Mouse (Mus musculus) erythroblast, adult 5-6 weeks (primary cell): Measurements from ENCODE around the gene Brox. TPM values are rescaled to one million over a fixed set of nuclear protein-coding genes. Genes with fewer than 3 reads are reported as not detected.
A peak's percentile ranks its signal among the peaks of the same experiment; 100 is the strongest.
"Not testable (repeated sequence)": the region's sequence is repeated elsewhere in the genome, so short reads cannot be mapped to it uniquely, and the experiment has no call there.

ENCODE experiments used
- ATAC-seq: replicated peaks from 2 replicates; pipeline ENCODE4 v1.8.0; 2016; ENCODE audit warnings: moderate number of reproducible peaks, mild to moderate bottlenecking, moderate TSS enrichment, inconsistent platforms; ENCODE audit not compliant: poor library complexity, low FRiP score, severe bottlenecking
- total RNA-seq, 2 experiments: library from RNA; stranded (forward) in 1 of 2; stranded (reverse) in 1 of 2; fragments of 150-400 nt in 1 of 2; fragments of 200-764, 138-1000 nt in 1 of 2; gene quantifications; 2 replicates each; pipeline versions ENCODE4 v1.2.3 to v1.2.4; 2015 to 2017; ENCODE audit warnings: low replicate concordance in 2 of 2

The Brox gene
- total RNA-seq (2015; ENCODE audit: low replicate concordance) (13.6 and 16.3 TPM in 2 replicates), total RNA-seq (2017; ENCODE audit: low replicate concordance) (29.8 and 32.1 TPM in 2 replicates)

DNA sequence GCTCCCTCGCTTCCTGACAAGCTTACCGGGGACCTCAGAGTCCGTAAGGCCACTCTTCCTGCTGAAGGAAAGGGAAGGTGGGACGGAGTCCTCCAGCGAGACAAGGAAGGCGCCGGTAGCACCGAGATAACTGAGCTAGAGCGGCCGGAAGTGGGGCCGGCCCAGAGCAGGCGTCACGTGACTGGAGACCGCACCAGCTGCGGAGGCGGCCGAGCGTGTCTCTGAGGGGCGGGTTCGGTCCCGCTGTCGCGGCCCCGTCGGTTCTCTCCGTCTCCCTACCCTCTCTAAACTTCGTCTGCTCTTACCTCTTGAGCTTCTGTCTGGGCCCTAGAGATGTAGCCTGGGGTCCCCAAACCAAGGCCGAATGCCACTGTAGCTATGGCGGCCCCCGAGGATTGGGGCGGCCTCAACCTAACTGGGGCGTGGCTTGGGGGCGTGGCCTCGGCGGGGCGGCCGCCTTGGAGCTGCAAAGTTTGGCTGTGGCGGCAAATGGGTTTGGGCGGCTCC lies at the start of gene Brox:
TSS of gene Brox (minus strand) at position 393 of the 507 bp plus-strand sequence.
- ATAC-seq = peak; percentile 87

DNA sequence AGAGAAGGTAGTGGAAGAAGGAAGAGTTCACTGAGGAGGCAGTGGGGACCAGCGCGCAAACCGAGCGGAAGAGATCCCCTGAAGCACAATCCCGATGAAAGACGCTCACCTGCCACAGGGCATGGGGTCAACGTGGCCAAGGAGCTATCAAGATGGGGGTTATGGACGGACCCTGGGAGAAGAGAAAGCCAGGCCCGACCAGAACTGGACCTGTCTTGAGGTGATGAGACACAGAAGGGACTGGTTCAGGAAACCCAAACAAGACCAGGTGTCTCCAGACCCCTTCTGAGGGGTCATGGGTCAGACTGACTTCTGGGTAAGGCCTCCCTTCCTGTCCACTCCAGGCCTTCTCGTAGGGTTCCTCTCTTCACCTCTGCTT lies 48.7 kb upstream of the Brox start:
- peak; percentile 11; the same call in 1 of the 2 replicates for ATAC-seq

DNA sequence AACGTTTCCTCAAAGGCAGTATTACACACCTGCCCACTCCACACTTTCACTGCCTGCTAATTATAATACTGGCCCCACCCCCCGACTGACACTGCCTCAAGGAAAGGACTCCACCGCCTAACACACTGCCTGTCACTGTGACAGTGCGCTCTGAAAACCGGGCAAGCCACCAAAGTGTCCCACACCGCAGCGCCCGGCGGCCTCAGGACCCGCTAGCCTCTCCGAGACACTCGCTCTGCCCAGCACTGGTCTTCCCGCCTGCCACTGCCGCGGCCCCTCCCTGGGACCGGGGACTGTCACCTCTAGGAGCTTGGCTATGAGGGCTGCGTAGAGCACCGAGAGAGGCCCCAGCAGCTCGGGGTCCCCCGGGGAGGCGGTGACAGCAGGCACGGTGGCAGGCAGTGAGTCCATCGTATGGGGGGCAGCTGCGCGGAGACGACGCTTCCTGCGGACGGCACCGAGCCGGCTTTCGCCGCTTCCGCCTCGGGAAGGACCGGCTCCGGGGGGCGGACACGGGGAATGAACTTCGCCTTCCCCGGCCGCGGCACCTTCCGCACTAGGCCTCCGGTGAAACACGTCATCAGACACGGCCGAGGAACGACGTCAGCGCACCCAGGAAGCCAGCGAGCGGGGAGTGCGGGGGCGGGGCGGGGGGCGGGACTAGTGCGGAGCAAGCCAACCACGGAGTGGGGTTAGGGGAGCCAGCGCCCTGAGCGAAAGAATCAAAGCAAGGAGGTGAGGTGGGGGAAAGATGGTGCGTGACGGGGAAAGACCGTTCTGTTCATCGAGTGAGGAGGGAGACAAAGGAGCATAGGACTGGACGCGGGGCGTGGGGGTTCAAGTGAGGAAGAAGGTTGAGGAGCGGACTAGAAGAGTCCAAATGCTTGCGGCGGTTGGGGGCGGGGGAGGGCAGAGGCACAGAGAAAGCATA lies 48.1 kb upstream of the Brox start:
- ATAC-seq = peak; percentile 88

DNA sequence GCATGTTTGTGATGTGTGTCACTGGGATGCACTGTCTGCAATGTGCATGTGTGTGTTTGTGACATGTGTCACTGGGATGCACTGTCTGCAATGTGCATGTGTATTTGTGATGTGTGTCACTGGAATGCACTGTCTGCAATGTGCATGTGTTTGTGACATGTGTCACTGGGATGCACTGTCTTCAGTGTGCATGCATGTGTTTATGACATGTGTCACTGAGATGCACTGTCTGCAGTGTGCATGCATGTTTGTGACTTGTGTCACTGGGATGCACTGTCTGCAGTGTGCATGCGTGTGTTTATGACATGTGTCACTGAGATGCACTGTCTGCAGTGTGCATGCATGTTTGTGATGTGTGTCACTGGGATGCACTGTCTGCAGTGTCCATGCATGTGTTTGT lies 45.8 kb upstream of the Brox start:
- not testable (repeated sequence) for ATAC-seq

DNA sequence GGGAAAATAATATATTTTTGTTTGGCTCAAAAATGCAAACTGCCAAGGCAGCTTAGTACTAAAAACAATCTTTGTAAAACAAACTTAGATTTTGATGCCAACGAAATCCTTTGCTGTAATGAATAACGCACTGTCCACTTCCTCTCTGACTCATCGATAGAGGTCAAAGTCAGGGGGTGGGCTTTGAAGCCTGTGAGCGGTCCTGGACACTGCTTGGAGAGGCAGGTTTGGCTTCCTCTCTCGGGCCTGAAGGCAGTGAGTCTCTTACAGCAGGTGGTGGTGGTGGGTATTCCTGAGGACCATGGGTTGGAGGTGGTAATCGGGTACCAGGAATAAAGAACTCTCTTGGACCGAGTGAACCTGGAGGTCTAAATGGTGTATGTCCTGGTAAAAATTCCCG lies 30.1 kb upstream of the Brox start:
- ATAC-seq = no peak

DNA sequence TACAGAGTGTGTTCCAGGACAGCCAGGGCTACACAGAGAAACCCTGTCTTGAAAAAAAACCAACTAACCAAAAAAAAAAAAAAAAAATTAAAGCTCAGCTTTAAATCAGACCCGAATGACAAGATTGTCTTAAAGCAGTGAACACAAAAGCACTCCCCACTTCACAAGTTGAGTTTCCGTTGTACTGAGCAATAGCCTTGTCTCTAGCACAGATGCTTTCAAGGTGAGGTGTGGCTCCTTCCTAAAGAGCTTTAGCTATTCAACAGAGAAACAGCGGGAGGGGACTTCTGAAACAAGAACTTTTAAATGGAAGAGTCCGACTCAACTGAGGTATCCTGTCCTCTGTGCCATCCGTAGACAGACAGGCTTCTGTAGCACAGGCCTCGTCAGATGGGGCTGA lies 27.4 kb upstream of the Brox start:
- ATAC-seq = no peak

DNA sequence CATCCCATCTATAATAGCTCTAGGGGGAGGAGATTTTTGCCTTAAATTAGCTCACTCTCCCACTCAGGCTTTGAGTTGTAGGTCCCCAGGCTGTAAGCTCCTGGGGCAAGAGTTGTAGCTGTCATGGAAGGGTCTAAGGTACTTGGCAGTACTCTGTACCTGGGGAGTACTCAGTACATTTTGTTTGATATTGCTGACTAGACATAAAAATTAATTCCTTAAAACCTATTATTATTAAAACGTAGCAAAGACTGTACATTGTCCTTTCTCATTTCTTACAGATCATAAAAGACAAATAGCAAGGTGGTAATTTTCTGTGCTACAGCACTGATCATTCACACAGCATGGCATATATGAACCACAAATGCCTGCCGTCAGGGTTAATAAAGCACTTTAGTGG lies 26.9 kb upstream of the Brox start:
- ATAC-seq = no peak

DNA sequence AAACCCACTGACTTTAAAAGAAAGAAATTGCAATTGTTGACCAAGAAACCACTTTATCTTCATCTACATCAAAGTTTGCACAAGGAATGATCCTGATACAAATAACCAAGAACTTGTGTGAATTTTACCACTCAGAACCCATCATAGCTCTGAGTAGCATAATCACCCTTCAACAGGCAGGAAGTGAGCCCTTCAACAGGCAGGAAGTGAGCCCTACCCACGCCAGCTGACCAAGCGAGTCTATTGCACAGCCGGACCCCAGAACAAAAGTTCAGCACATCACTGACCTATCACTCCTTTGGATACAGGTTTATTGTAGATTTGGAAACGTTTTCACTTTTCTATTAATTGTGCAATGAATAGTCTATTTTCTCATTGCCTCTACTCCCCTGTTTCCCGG lies 25.4 kb upstream of the Brox start:
- not testable (repeated sequence) for ATAC-seq

DNA sequence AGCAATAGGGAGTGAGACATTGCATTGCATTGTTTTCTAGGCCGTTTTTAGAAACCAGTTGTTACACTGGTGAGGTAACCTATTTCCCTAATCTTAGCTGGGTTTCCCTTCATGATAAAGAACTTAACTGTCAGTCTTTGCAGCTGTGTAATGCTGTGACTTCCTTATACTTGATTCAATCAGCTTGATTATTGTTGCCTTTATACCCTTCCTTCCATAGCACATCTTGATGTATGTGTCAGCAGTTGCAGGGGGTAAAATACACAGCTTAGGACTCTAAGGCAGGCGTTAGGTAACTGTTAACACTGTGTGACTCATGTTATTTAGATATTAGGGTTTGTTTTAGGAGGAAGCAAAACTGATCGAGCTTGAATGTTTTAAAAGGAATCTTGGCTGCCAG lies 23.6 kb upstream of the Brox start:
- no peak for ATAC-seq

DNA sequence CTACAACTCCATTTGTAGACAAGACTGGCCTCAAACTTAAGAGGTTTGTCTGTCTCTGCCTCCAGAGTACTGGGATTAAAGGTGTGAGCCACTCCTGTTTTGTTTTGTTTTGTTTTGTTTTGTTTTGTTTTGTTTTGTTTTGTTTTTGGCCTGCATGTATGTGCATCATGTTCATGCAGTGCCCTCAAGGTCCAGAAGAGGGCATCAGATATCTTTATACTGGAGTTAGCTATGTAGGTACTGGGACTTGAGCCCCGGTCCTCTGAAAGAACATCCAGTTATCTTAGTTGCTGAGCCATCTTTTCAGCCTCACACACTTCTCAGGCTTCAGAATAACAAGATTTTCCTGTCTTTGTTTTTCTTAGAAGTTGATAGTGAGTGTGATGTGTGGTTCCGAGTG lies 18.7 kb upstream of the Brox start:
- peak; percentile 60; the same call in 1 of the 2 replicates for ATAC-seq

DNA sequence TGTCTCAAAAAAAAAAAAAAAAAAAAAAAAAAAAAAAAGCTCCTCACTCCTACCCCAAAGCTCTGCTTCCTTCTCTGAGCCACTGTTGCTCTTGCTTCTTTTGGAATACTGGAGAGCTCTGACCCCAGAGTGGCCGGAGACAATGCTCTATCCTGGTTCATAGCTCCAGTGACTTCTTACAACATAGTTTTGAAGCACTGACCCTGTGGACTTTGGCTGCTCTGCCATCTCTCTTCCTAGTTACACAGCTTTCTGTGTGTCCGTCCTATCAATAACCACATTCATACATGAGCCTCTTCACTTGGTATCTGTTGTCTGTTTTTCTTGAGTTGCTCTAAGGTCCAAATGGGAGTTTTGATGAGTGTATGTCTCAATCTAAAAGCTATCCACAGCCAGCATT lies 15.0 kb upstream of the Brox start:
- ATAC-seq = no peak

DNA sequence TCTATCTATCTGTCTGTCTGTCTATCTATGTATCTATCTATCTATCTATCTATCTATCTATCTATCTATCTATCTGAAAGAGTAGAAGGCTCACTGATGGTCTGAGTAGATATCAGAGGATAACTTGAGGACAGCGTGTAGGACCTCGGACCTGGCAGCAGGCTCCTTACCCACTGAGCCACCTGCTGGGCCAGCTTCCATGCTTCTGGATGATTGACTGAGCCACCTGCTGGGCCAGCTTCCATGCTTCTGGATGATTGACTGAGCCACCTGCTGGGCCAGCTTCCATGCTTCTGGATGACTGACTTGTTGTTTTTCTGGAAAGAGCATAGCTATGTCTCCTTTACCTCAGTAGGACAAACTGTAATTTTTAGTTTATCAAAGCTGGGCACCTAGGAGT lies 12.5 kb upstream of the Brox start:
- ATAC-seq = not testable (repeated sequence)

DNA sequence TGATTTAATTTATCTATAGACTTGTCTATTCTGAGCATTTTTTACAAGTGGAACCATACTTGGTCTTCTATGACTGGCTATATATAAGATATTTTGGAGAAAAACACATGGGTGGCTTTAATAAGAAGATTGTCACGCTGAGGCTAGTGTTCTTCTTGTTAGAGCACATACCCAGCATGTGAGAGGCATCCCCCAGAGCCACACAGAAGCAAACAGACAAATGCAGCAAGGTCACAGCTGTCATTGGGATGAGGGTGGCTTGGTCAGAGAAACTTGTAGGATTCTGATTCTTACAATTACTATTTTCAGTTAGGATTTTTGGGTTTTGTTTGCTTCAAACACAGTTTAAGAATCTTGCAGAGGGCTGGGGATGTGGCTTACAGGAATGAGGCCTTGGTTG lies 11.4 kb upstream of the Brox start:
- ATAC-seq = no peak

DNA sequence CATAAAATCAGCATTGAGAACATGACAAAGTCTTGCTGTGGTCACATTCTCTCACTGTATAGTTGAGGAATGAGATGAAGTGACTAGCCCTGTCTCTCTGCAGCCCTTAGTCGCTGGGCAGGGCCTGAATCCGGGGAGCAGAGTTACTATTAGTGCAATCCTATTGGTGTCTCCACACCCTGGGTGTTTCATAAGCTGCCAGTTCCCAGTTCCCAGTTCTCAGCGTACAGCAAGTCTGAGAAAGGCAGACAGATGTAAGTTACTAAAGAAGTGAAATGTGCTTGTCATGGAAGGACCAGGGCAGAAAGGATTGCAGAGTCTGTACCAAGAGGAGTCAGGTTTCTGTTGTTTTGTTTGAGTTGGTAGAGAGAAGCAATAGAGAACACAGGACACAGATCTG lies 10.5 kb upstream of the Brox start:
- ATAC-seq = no peak

DNA sequence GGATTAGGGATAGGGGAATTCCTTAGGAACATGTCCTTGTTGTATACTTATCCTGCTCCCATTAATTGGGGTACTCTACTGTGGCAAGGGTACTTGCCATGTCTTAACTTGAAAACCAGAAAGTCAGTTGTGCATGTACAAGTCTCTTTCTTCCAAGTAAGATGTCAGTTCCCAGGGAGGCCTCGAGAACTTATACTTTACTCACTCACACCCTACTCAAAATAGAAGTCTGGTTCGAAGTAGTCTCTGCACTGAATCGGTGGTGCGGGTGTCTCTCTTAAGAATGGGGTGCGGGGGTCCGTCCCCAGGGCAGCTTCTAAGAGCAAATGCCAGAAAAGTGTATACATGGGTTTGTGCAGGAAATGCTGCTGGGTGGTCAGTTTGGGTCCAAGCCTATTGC lies 2.1 kb upstream of the Brox start:
- no peak for ATAC-seq

DNA sequence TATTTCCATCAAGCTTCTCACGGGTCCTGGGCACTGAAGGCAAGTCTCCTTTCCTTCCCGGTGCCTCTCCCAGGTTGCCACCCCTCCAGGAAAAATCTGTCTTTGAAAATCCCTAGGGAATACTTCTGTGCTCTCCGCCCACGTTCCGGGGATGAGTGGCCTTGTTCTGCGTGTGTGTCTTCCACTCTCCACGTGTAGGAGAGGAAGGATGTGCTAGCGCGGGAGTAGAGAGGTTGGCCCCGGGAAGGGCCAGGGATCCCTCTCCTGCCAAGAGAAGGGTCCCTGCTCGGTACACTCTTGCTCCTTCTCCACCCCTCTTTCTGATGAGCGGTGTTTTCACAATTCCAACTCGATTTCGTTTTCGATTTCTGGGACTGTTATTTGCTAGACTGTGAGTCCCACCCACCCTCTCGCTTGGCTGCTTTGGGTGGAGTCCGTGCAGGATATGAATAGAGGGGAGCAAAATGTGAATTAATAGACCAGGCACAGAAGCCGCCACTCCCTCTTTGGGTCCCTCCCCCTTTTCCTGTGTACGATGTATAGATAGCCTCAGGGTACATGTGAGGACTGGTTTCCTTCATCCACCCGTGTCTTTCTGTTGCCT lies 919 bp upstream of the Brox start:
- ATAC-seq = peak; percentile 45

DNA sequence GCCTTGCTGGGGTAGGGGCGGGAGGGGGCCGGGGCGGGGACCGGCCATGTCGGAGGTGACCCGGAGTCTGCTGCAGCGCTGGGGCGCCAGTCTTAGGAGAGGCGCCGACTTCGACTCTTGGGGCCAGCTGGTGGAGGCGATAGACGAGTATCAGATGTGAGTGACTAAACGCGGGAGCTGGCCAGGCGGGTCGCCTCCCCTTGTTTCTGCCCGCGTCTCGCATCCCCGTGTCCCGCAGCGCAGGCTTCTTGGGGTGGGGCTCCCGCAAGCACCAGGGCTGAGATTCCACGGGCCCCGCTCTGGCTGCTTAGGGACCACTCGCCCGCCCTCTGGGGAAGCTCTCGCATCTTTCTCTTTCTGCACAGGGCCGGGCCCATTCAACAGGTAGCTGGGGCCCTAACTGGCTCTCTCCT lies 410 bp upstream of the Brox start:
- ATAC-seq = peak; percentile 34

DNA sequence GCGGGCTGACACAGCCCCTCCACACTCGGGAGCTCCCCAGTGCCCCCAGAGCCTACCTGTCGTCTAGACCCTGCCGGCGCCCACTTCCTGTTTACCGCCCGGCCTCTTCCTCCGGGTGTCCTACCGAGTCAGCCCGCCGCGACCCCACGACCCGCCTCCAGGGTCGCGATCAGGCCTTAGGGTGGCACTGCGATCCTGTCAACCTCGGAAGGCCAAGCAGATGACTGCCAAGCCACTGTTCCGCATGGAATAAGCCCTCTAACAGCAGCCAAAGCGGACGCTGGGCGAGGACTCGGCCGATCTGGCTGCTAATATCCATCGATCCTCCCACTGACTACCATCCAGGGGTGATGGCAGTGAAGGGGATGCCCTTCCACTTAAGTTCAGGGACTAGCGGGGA lies 604 bp downstream of the Brox start, which contains the start of gene Aida:
TSS of gene Aida (plus strand) at position 126 of the 400 bp plus-strand sequence.
- peak; percentile 55 for ATAC-seq

DNA sequence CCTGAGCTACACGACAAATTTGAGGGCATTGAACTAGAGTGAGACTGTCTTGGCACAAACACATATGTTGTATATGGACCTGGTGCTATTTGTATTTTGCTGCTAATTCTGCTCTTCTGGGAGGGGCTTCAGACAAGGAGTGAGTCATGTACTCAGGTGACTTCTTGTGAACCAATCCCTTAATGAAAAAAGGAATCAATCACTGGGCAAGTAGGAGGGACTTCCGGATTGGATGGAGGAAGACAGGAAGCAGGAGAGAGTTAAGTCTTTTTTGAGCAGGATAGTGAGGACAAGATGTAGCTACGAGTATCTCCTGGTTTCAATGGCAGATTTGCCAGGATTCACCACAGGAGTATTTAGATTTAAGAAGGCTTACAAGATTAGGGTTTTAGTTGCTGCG lies 7.5 kb downstream of the Brox start:
- ATAC-seq = no peak

DNA sequence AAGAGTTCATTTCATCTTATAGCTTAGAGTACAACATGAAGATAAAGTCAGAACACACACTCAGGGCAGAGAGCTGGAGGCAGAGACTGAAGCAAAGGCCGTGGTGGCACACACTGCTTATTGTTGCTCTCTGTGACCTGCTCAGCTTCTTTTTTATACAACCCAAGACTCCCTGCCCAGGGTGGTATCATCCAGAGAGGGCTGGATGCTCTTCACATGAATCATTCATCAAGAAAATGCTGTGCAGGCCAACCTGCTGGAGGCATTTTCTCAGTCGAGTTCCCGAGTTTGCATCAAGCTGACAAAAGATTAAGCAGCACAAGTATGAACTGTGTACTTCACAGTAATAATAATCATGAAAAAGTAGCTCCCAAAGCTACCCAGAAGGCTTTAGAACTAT lies 8.7 kb downstream of the Brox start:
- ATAC-seq = no peak

DNA sequence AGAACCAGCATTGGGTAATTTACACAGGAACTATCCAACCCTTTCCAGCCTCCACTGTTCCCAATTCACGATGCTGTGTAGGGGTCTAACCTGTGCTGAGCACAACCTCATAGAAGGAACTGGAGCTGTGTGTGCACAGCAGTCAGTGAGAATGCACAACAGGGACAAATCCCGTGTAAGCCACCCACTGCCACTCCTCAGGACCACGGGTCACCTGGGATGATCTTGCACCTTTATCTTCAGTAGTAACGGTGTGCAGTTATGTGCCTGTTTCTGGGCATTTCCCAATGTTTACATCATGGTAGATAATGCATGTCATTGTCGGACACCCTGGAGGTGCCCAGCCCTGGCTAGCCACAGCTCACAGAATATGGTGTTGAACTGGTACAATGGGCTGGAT lies 21.3 kb downstream of the Brox start:
- no peak for ATAC-seq
